Mouse (Mus musculus) midbrain, embryonic 16.5 days (tissue): Measurements from ENCODE around the gene Gpr180. TPM values are rescaled to one million over a fixed set of nuclear protein-coding genes. Genes with fewer than 3 reads are reported as not detected.

Source experiments
- ATAC-seq: fragments of 200-750 bp; cut with Nextera tagmentation; 2 replicates; pipeline ENCODE4 v1.8.0; 2017; ENCODE audit warnings: moderate TSS enrichment
- H3K27ac ChIP-seq: fragments of 300-500 bp; sonication (generic); 2 replicates; pipeline ENCODE4 v1.5.1; 2014; ENCODE audit warnings: mild to moderate bottlenecking, low read length, mixed read lengths
- H3K27me3 ChIP-seq: fragments of 300-500 bp; sonication (generic); 2 replicates; pipeline ENCODE4 v1.6.1; 2014; ENCODE audit warnings: low read depth, low read length, mixed read lengths; ENCODE audit not compliant: control insufficient read depth, insufficient read depth
- H3K36me3 ChIP-seq: fragments of 300-500 bp; sonication (generic); 2 replicates; pipeline ENCODE4 v1.6.1; 2014; ENCODE audit warnings: mild to moderate bottlenecking, low read length, moderate library complexity, mixed read lengths; ENCODE audit not compliant: control insufficient read depth, insufficient read depth
- H3K4me1 ChIP-seq: fragments of 300-500 bp; sonication (generic); 2 replicates; pipeline ENCODE4 v1.6.1; 2014; ENCODE audit warnings: mild to moderate bottlenecking, low read length, mixed read lengths; ENCODE audit not compliant: control insufficient read depth, insufficient read depth
- H3K4me2 ChIP-seq: fragments of 300-500 bp; sonication (generic); 2 replicates; pipeline ENCODE4 v1.6.1; 2014; ENCODE audit warnings: mild to moderate bottlenecking, low read length, mixed read lengths
- H3K4me3 ChIP-seq: fragments of 300-500 bp; sonication (generic); 2 replicates; pipeline ENCODE4 v1.5.1; 2014; ENCODE audit warnings: low read depth, mild to moderate bottlenecking, low read length, moderate library complexity, mixed read lengths
- H3K9ac ChIP-seq: fragments of 300-500 bp; sonication (generic); 2 replicates; pipeline ENCODE4 v1.6.1; 2014; ENCODE audit warnings: low read depth, low read length, mixed read lengths
- H3K9me3 ChIP-seq: fragments of 300-500 bp; sonication (generic); replicated peaks from 2 replicates; pipeline ENCODE4 v1.6.1; 2014; ENCODE audit warnings: mild to moderate bottlenecking, low read length, mixed read lengths; ENCODE audit not compliant: control insufficient read depth, poor library complexity, severe bottlenecking
- WGBS: fragments of 180-500 bp; shearing (Covaris S2); extraction: QIAGEN DNeasy Blood & Tissue Kit; methylation state at CpG from one replicate; pipeline ENCODE4 v1.1.7; 2014; 5-methylcytosine and 5-hydroxymethylcytosine counted together
- polyA plus RNA-seq: library from polyadenylated mRNA; unstranded; fragments of >200 nt; fragmentation: Nextera tagmentation; extraction: Ambion mirVana; gene quantifications from 2 replicates; pipeline ENCODE4 v1.2.1, GENCODE M21; 2015

Gene Gpr180
- polyA plus RNA-seq, 1 experiment from 2014 or later, result 40.4 TPM

- peaks cover 19% of the 10 kb centered on the region for H3K36me3 ChIP-seq
- H3K27ac ChIP-seq, result no peak overlapping the region
- 94% methylated on average over 5 of the region's 5 CpGs for WGBS
- no peak for ATAC-seq
- no peak overlapping the region for H3K9ac ChIP-seq
- H3K4me2 ChIP-seq, result no peak overlapping the region
- H3K4me3 ChIP-seq, result no peak overlapping the region
- no peaks in the 10 kb centered on the region for H3K9me3 ChIP-seq
- H3K4me1 ChIP-seq, result no peaks in the 10 kb centered on the region
- H3K27me3 ChIP-seq, result no peaks in the 10 kb centered on the region
Measured at GRCm38 (mm10) chr14:118124129-118124528, 12.8 kb upstream of the Gpr180 start.

DNA sequence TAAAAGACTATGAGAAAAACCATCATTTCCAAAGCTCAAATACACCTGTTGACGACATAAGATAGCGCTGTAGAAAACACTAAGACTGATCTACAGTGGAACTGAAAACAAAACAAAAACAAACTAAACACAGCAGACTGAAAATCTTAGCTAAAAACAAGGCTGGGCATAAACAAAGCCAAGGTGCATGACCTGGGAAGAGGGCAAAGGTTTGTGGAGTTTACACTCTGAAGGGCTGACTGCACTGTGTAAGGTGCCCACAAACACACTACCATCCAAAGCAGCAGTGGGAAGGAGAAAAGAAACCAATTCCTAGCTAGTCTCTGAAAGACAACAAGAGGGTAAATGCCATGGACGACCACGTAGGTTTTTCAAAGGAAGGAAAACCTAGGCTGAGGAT lies 12.2 kb upstream of the Gpr180 start:
- 85% methylated on average over 4 of the region's 4 CpGs for WGBS
- Histone ChIP-seq H3K27me3 (no peaks in the 10 kb centered on the region), H3K36me3 (peaks cover 16% of the 10 kb centered on the region), H3K4me3 (no peak overlapping the region), H3K4me1 (no peaks in the 10 kb centered on the region), H3K27ac (no peak overlapping the region), H3K9me3 (no peaks in the 10 kb centered on the region), H3K9ac (no peak overlapping the region), H3K4me2 (no peak overlapping the region)
- no peak for ATAC-seq

DNA sequence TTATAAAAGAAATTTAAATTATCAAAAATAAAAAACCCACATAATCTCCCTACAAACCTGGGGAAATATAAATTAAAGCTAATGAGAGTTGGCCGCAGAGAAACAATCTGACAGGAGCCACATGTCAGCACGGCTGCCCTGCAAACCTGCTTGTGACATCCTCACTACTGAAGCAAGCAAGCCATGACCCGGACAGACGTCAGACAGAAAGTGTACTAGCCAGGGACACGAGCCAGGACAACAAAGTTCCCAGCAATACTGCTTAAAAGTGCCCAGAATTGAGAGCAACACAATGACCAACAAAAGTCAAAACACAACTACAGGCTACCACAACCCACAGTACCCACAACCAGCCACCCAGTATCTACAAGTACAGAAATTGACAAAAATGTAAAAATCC lies 10.7 kb upstream of the Gpr180 start:
- ATAC-seq, result no peak
- no peak overlapping the region for H3K27ac ChIP-seq
- H3K36me3 ChIP-seq, result peaks cover 13% of the 10 kb centered on the region
- H3K27me3 ChIP-seq, result no peaks in the 10 kb centered on the region
- WGBS, result 91% methylated on average over 5 of the region's 5 CpGs
- H3K4me2 ChIP-seq, result no peak overlapping the region
- H3K9ac ChIP-seq, result no peak overlapping the region
- H3K4me3 ChIP-seq, result no peak overlapping the region
- peaks cover under 1% of the 10 kb centered on the region for H3K4me1 ChIP-seq
- no peaks in the 10 kb centered on the region for H3K9me3 ChIP-seq

- peak overlapping the region; percentile 71 for H3K4me3 ChIP-seq
- peaks cover 11% of the 10 kb centered on the region for H3K4me1 ChIP-seq
- H3K27me3 ChIP-seq, result no peaks in the 10 kb centered on the region
- ATAC-seq, result no peak
- H3K4me2 ChIP-seq, result peak overlapping the region; percentile 93
- H3K27ac ChIP-seq, result no peak overlapping the region
- H3K36me3 ChIP-seq, result no peaks in the 10 kb centered on the region
- WGBS, result 83% methylated on average over 7 of the region's 7 CpGs
- no peaks in the 10 kb centered on the region for H3K9me3 ChIP-seq
- H3K9ac ChIP-seq, result peak overlapping the region; percentile 83; the same call in 1 of the 2 replicates
Measured at GRCm38 (mm10) chr14:118131472-118131871, 5.5 kb upstream of the Gpr180 start.

GRCm38 (mm10) chr14:118131931-118132641 lies 4.9 kb upstream of the Gpr180 start:
- peak overlapping the region; percentile 93 for H3K4me2 ChIP-seq
- WGBS, result 14% methylated on average over 21 of the region's 21 CpGs
- ATAC-seq, result peak; percentile 23
- peak overlapping the region; percentile 71 for H3K4me3 ChIP-seq
- peak overlapping the region; percentile 60 for H3K27ac ChIP-seq
- peaks cover 11% of the 10 kb centered on the region for H3K4me1 ChIP-seq
- peak overlapping the region; percentile 83 for H3K9ac ChIP-seq
- no peaks in the 10 kb centered on the region for H3K27me3 ChIP-seq
- no peaks in the 10 kb centered on the region for H3K9me3 ChIP-seq
- H3K36me3 ChIP-seq, result no peaks in the 10 kb centered on the region

- Histone ChIP-seq H3K4me1 (peaks cover 11% of the 10 kb centered on the region), H3K27me3 (no peaks in the 10 kb centered on the region), H3K36me3 (no peaks in the 10 kb centered on the region), H3K9ac (peak within 1 kb of the TSS; percentile 83), H3K4me3 (peak within 1 kb of the TSS; percentile 71), H3K9me3 (no peaks in the 10 kb centered on the region), H3K4me2 (peak within 1 kb of the TSS; percentile 93), H3K27ac (peak within 1 kb of the TSS; percentile 60)
- WGBS, result 0% methylated on average over 26 of the region's 28 CpGs
- ATAC-seq, result peak; percentile 84
Measured at GRCm38 (mm10) chr14:118132642-118132977, 4.3 kb upstream of the Gpr180 start, which contains the start of gene Tgds. Tgds (minus strand) TSS chr14:118132755.

DNA sequence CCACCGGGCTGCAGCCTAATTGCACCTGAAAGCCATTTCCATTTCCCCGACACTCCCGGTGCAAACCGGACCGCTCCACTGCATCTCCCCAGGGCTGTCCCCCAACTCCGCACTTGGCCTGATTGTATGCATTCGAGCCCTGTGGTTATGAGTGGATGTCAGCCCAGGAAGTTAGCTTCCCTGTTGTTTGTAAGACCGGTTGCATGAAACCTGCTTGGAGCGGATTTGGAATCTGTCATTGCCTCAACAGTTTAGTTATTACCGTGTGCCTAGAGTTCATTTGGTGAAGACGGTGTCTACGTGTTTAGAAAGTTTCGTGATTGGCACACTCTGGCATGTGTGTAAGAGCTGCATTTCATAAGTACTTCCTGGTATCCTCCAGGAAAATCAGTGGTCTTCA lies 529 bp downstream of the Gpr180 start:
- WGBS, result under 1% methylated on average over 13 of the region's 13 CpGs

GRCm38 (mm10) chr14:118142283-118142682 lies 5.3 kb downstream of the Gpr180 start:
- H3K4me1 ChIP-seq, result peaks cover 8% of the 10 kb centered on the region
- no peak for ATAC-seq
- no peak overlapping the region for H3K4me3 ChIP-seq
- 94% methylated on average over 5 of the region's 5 CpGs for WGBS
- H3K27ac ChIP-seq, result no peak overlapping the region
- peaks cover 3% of the 10 kb centered on the region; the same call in 1 of the 2 replicates for H3K36me3 ChIP-seq
- H3K9ac ChIP-seq, result no peak overlapping the region
- no peaks in the 10 kb centered on the region for H3K27me3 ChIP-seq
- no peak overlapping the region for H3K4me2 ChIP-seq
- no peaks in the 10 kb centered on the region for H3K9me3 ChIP-seq

More for the DNA sequence above, 529 bp downstream of the Gpr180 start:
- peaks cover 3% of the 10 kb centered on the region; the same call in 1 of the 2 replicates for H3K36me3 ChIP-seq
- peak overlapping the region; percentile 81 for H3K27ac ChIP-seq
- no peaks in the 10 kb centered on the region for H3K27me3 ChIP-seq
- peak overlapping the region; percentile 90 for H3K4me3 ChIP-seq
- peak overlapping the region; percentile 91 for H3K4me2 ChIP-seq
- no peaks in the 10 kb centered on the region for H3K9me3 ChIP-seq
- ATAC-seq, result peak; percentile 30
- peak overlapping the region; percentile 88 for H3K9ac ChIP-seq
- peaks cover 10% of the 10 kb centered on the region for H3K4me1 ChIP-seq

DNA sequence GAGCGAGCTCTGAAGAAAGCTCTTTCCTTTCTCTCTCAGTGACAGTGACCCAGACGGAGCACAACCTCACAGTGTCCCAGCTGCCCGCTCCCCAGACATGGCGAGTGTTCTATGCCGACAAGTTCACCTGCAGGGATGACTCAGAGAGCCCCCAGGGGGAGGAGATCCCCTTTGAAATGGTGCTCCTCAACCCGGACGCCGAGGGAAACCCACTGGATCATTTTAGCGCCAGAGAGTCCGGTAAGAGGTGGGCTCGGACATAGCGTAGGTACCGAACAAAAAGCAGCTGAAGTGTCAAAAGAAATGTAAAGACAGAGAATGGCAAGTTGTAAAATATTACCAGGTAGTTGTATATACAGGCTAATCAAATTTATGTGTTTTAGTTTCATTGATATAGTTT lies 11.1 kb downstream of the Gpr180 start:
- H3K4me3 ChIP-seq, result no peak overlapping the region
- no peaks in the 10 kb centered on the region for H3K9me3 ChIP-seq
- H3K4me2 ChIP-seq, result no peak overlapping the region
- no peaks in the 10 kb centered on the region for H3K27me3 ChIP-seq
- H3K27ac ChIP-seq, result no peak overlapping the region
- whole genome bisulfite sequencing, result 91% methylated on average over 13 of the region's 13 CpGs
- no peaks in the 10 kb centered on the region for H3K4me1 ChIP-seq
- ATAC-seq, result no peak
- H3K9ac ChIP-seq, result no peak overlapping the region
- H3K36me3 ChIP-seq, result peaks cover 3% of the 10 kb centered on the region; the same call in 1 of the 2 replicates
